Mouse (Mus musculus) heart, postnatal 0 days (tissue): ENCODE results near the gene Ube3a. TPM values are rescaled to one million over a fixed set of nuclear protein-coding genes. Genes with fewer than 3 reads are reported as not detected.

Experiments used
- ATAC-seq: fragments of 200-750 bp; cut with Nextera tagmentation; 2 replicates; pipeline ENCODE4 v1.8.0; 2017; ENCODE audit warnings: low read depth, moderate number of reproducible peaks, moderate library complexity; ENCODE audit not compliant: insufficient read depth
- DNase-seq: peaks from one replicate; pipeline ENCODE4 v3.0.0-alpha.2; 2016; ENCODE audit warnings: low spot score
- H3K27ac ChIP-seq: fragments of 300-500 bp; sonication (generic); 2 replicates; pipeline ENCODE4 v1.5.1; 2014; ENCODE audit warnings: low read depth, mild to moderate bottlenecking
- H3K27me3 ChIP-seq: fragments of 300-500 bp; sonication (generic); 2 replicates; pipeline ENCODE4 v1.6.1; 2014; ENCODE audit warnings: low read length, mixed read lengths; ENCODE audit not compliant: control insufficient read depth, insufficient read depth
- H3K36me3 ChIP-seq: fragments of 300-500 bp; sonication (generic); replicated peaks from 2 replicates; pipeline ENCODE4 v1.6.1; 2014; ENCODE audit warnings: low read length, mixed read lengths; ENCODE audit not compliant: control insufficient read depth, insufficient read depth
- H3K4me1 ChIP-seq: fragments of 300-500 bp; sonication (generic); 2 replicates; pipeline ENCODE4 v1.6.1; 2014; ENCODE audit warnings: antibody characterized with exemption; ENCODE audit not compliant: control insufficient read depth, insufficient read depth
- H3K4me2 ChIP-seq: fragments of 300-500 bp; sonication (generic); 2 replicates; pipeline ENCODE4 v1.6.1; 2014; ENCODE audit warnings: low read depth, mild to moderate bottlenecking, low read length, moderate library complexity
- H3K4me3 ChIP-seq: fragments of 300-500 bp; sonication (generic); 2 replicates; pipeline ENCODE4 v1.5.1; 2014; ENCODE audit warnings: low read depth, low read length
- H3K9ac ChIP-seq: fragments of 300-500 bp; sonication (generic); replicated peaks from 2 replicates; pipeline ENCODE4 v1.6.1; 2014; ENCODE audit warnings: low read depth, low read length, mixed read lengths
- H3K9me3 ChIP-seq: fragments of 300-500 bp; sonication (generic); replicated peaks from 2 replicates; pipeline ENCODE4 v1.6.1; 2016; ENCODE audit warnings: low read length; ENCODE audit not compliant: control insufficient read depth
- CTCF ChIP-seq: IDR thresholded peaks from 2 replicates; pipeline ENCODE4 v1.5.1; 2016; ENCODE audit warnings: antibody characterized with exemption, control low read depth, low read depth
- EP300 ChIP-seq: IDR thresholded peaks from 2 replicates; pipeline ENCODE4 v1.6.1; 2016; ENCODE audit warnings: antibody characterized with exemption, low read depth
- WGBS: fragments of 180-500 bp; shearing (Covaris S2); extraction: QIAGEN DNeasy Blood & Tissue Kit; methylation state at CpG from one replicate; pipeline ENCODE4 v1.1.7; 2014; 5-methylcytosine and 5-hydroxymethylcytosine counted together
- polyA plus RNA-seq: library from polyadenylated mRNA; unstranded; fragments of >200 nt; fragmentation: Nextera tagmentation; extraction: Ambion mirVana; gene quantifications from 2 replicates; pipeline ENCODE4 v1.2.1, GENCODE M21; 2015
- total RNA-seq: library from RNA; depleted of rRNA; stranded (reverse); fragments of >200 nt; gene quantifications from 2 replicates; pipeline ENCODE4 v1.2.3, GENCODE M21; 2014; ENCODE audit warnings: low replicate concordance; rRNA removed

Gene Ube3a
- total RNA-seq: 104 and 157 TPM in 2 replicates
- polyA plus RNA-seq: 109 and 120 TPM in 2 replicates

- Histone ChIP-seq H3K27me3 (no peaks in the 10 kb centered on the region), H3K4me2 (peak within 1 kb of the TSS; percentile 72), H3K9ac (peak within 1 kb of the TSS; percentile 94), H3K27ac (peak within 1 kb of the TSS; percentile 99), H3K36me3 (no peaks in the 10 kb centered on the region), H3K4me3 (peak within 1 kb of the TSS; percentile 80), H3K4me1 (peaks cover 14% of the 10 kb centered on the region), H3K9me3 (no peaks in the 10 kb centered on the region)
- WGBS: 2% methylated on average over 48 of the region's 50 CpGs
- TF ChIP-seq EP300 (peak; percentile 78; the same call in 1 of the 2 replicates), CTCF (no peak)
- ATAC-seq (peak; percentile 98), DNase-seq (peak; percentile 98)
Measured at GRCm38 (mm10) chr7:59228045-59228865, at the start of gene Ube3a. Gene Ube3a, plus strand, starts transcription at chr7:59228750.

- DNase-seq: no peak
- Histone ChIP-seq H3K27ac (no peak overlapping the region), H3K27me3 (no peaks in the 10 kb centered on the region), H3K36me3 (no peaks in the 10 kb centered on the region), H3K4me1 (no peaks in the 10 kb centered on the region), H3K4me2 (no peak overlapping the region), H3K4me3 (no peak overlapping the region), H3K9ac (no peak overlapping the region), H3K9me3 (no peaks in the 10 kb centered on the region)
- TF ChIP-seq EP300: no peak
- TF ChIP-seq CTCF: no peak
- no peak for ATAC-seq
Measured at GRCm38 (mm10) chr7:59192831-59193230, 35.7 kb upstream of the Ube3a start.

- no peak for ATAC-seq
- 52% methylated on average over 1 of the region's 1 CpGs for WGBS
- H3K9me3 ChIP-seq: peaks cover 4% of the 10 kb centered on the region; the same call in 1 of the 2 replicates
Measured at GRCm38 (mm10) chr7:59214911-59215310, 13.6 kb upstream of the Ube3a start.

GRCm38 (mm10) chr7:59221244-59221643, 7.3 kb upstream of the Ube3a start:
- no peaks in the 10 kb centered on the region for H3K36me3 ChIP-seq
- H3K9me3 ChIP-seq: no peaks in the 10 kb centered on the region
- DNase-seq (no peak), ATAC-seq (no peak)
- H3K27me3 ChIP-seq: no peaks in the 10 kb centered on the region
- no peak overlapping the region for H3K27ac ChIP-seq
- no peak overlapping the region for H3K4me2 ChIP-seq
- TF ChIP-seq EP300: no peak
- no peak for TF ChIP-seq CTCF
- H3K4me1 ChIP-seq: no peaks in the 10 kb centered on the region
- H3K9ac ChIP-seq: no peak overlapping the region
- WGBS: 79% methylated on average over 1 of the region's 1 CpGs
- no peak overlapping the region for H3K4me3 ChIP-seq

More at GRCm38 (mm10) chr7:59214911-59215310, 13.6 kb upstream of the Ube3a start:
- Histone ChIP-seq H3K9ac (no peak overlapping the region), H3K27me3 (no peaks in the 10 kb centered on the region), H3K4me3 (no peak overlapping the region), H3K4me2 (no peak overlapping the region), H3K27ac (no peak overlapping the region), H3K4me1 (no peaks in the 10 kb centered on the region), H3K36me3 (no peaks in the 10 kb centered on the region)
- DNase-seq: no peak
- TF ChIP-seq EP300: no peak
- TF ChIP-seq CTCF: no peak

GRCm38 (mm10) chr7:59228866-59229182, 274 bp downstream of the Ube3a start:
- H3K9me3 ChIP-seq: no peaks in the 10 kb centered on the region
- H3K4me3 ChIP-seq: peak overlapping the region; percentile 80
- WGBS: under 1% methylated on average over 35 of the region's 39 CpGs
- peaks cover 14% of the 10 kb centered on the region for H3K4me1 ChIP-seq
- ATAC-seq: peak; percentile 50
- DNase-seq: no peak
- no peaks in the 10 kb centered on the region for H3K27me3 ChIP-seq
- H3K36me3 ChIP-seq: no peaks in the 10 kb centered on the region
- H3K4me2 ChIP-seq: peak overlapping the region; percentile 72
- peak overlapping the region; percentile 94 for H3K9ac ChIP-seq
- peak overlapping the region; percentile 99 for H3K27ac ChIP-seq
- TF ChIP-seq EP300: no peak
- peak; percentile 33; the same call in 1 of the 2 replicates for TF ChIP-seq CTCF
